In the genomic region with DNA sequence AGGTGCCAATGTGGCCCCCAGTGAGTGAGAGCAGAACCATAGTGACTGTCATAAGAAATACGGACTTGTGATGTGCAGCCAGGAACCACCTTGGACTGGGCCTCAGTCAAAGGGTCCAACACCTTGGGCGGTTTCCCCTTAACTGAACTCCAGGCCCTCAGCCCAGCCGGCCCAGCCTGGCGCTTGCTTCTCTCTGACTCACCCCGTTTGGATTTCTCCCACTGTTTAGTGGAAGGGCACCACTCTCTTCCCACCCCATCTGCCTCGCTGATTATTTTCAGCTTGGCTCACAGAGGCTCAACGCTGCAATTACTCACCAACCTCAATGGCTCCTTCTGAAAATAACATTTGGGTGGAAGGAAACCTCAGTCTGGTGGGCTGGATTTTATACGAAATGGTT, we compare ENCODE assay signal across 9 mouse cellular contexts. TPM values are rescaled to one million over a fixed set of nuclear protein-coding genes. Genes with fewer than 3 reads are reported as not detected.
A peak's percentile ranks its signal among the peaks of the same experiment; 100 is the strongest.
DNase-seq lines count a peak whose midpoint lies in the region; TF ChIP-seq lines count a peak whose summit lies in the region.
"Had no signal": no experiment of that assay in that cellular context is flagged by ENCODE, and none has a peak within 500 bp of the region (broad histone marks: within the 10 kb centered on the region; RNA-seq: fewer than 3 reads in every experiment).

No protein-coding gene starts in this region.

- no peaks in the 10 kb centered on the region for H3K79me2 ChIP-seq in heart, adult 2 months (replicated peaks; ENCODE audit: control insufficient read depth, insufficient read depth, low read length)

- H3K27ac ChIP-seq in heart, adult 2 months, result no peak overlapping the region
- H3K27ac ChIP-seq in gastrocnemius, adult 2 months, result peak overlapping the region; percentile 76
- H3K27ac ChIP-seq: forebrain, embryonic 13.5 days had no signal

- peaks cover 9% of the 10 kb centered on the region for H3K4me1 ChIP-seq in heart, adult 2 months (ENCODE audit: control insufficient read depth, insufficient read depth, low read length)

- no peaks in the 10 kb centered on the region for H3K27me3 ChIP-seq in heart, adult 2 months (ENCODE audit: control insufficient read depth, insufficient read depth, low read length)

- TF ChIP-seq EP300 in heart, adult 2 months (IDR thresholded peaks at IDR 0.05; ENCODE audit: insufficient read depth, low read depth, low read length), result no peak

- no peak for TF ChIP-seq CTCF in heart, adult 2 months (IDR thresholded peaks at IDR 0.05)
- no peak for TF ChIP-seq CTCF in gastrocnemius, adult 2 months (IDR thresholded peaks at IDR 0.05)

- no peak overlapping the region for H3K4me3 ChIP-seq in heart, adult 2 months
- H3K4me3 ChIP-seq in gastrocnemius, adult 2 months, result peak overlapping the region; percentile 52
- H3K4me3 ChIP-seq: forebrain, embryonic 13.5 days had no signal

- 66% methylated on average over 8 of the region's 8 CpGs for WGBS in heart, adult 2 months

- no peak overlapping the region for H3K9ac ChIP-seq in heart, adult 2 months (ENCODE audit: low read depth, low read length)
- H3K9ac ChIP-seq: forebrain, embryonic 13.5 days had no signal

- peak; percentile 21 to 27 for DNase-seq in heart, adult 2 months
- no peak for DNase-seq in heart, postnatal 4 days
- peak; percentile 92 for DNase-seq in brain, adult 2 months (ENCODE audit: low read depth, low spot score)
- peak; percentile 64 for DNase-seq in gastrocnemius, adult 2 months
- peak; percentile 51 to 68 for DNase-seq in right cerebral cortex, adult 2 months (ENCODE audit: low spot score in 2 of 2)
- DNase-seq in urinary bladder, postnatal 10 days (ENCODE audit: low spot score), result no peak
- no peak for DNase-seq in kidney, adult 9 months
- DNase-seq: lung, postnatal 4 days had no signal

- intact Hi-C loops in heart, adult 2 months (cut with DNase I), result no loop called here
- intact Hi-C loops in gastrocnemius, adult 2 months (cut with DNase I), result no loop called here

- H3K36me3 ChIP-seq in heart, adult 2 months (ENCODE audit: control insufficient read depth, insufficient read depth, low read length), result no peaks in the 10 kb centered on the region

- no peak for TF ChIP-seq POLR2A in heart, adult 2 months (IDR thresholded peaks at IDR 0.05; ENCODE audit: insufficient read depth, low read depth, low read length)

RNA-seq across cellular contexts. Expression of a gene that starts 27.9 kb away (rescaled TPM):
- 1 to 10 TPM; 3.8 to 5.8 TPM for total RNA-seq in heart, adult 2 months (2021)
- polyA plus RNA-seq in heart, adult 2 months (2012; rRNA removed), result 3.3 and 4.5 TPM in 2 replicates
- total RNA-seq in heart, postnatal 4 days (2021), result 10 to 100 TPM; 16.9 to 18.5 TPM
- total RNA-seq in gastrocnemius, adult 2 months (2021), result 1 to 10 TPM; 2.2 to 6.6 TPM

RNA-seq across cellular contexts. Expression of a gene that starts 40.7 kb away (rescaled TPM):
- total RNA-seq in heart, adult 2 months (2021), result 10 to 100 TPM; 26.4 to 30.2 TPM
- polyA plus RNA-seq in heart, adult 2 months (2012; rRNA removed), result 27.6 and 29.5 TPM in 2 replicates
- total RNA-seq in heart, postnatal 4 days (2021), result 10 to 100 TPM; 38.1 to 41.5 TPM
- total RNA-seq in gastrocnemius, adult 2 months (2021), result 10 to 100 TPM; 23.5 to 25.1 TPM

Comparison
In these comparisons a context has a peak if more than half of its experiments do, and no peak if none do; other contexts are left out.
1. DNase-seq: peak in heart, adult 2 months (2 of 2), brain, adult 2 months (single experiment), gastrocnemius, adult 2 months (single experiment) and right cerebral cortex, adult 2 months (2 of 2); none in heart, postnatal 4 days (single experiment), urinary bladder, postnatal 10 days (single experiment) and kidney, adult 9 months (single experiment).